Mouse (Mus musculus) forebrain, postnatal 0 days (tissue): ENCODE results near the gene Chmp4b. TPM values are rescaled to one million over a fixed set of nuclear protein-coding genes. Genes with fewer than 3 reads are reported as not detected.
A peak's percentile ranks its signal among the peaks of the same experiment; 100 is the strongest.

Experiments used
- ATAC-seq: fragments of 200-750 bp; cut with Nextera tagmentation; 2 replicates; pipeline ENCODE4 v1.8.0; 2017; ENCODE audit warnings: mild to moderate bottlenecking, moderate library complexity
- DNase-seq: peaks from one replicate; pipeline ENCODE4 v3.0.0-alpha.2; 2015
- H3K27ac ChIP-seq: fragments of 300-500 bp; sonication (generic); 2 replicates; pipeline ENCODE4 v1.5.1; 2014; ENCODE audit warnings: low read depth, mild to moderate bottlenecking, antibody characterized with exemption, low read length, moderate library complexity, mixed read lengths
- H3K27me3 ChIP-seq: fragments of 300-500 bp; sonication (generic); 2 replicates; pipeline ENCODE4 v1.6.1; 2014; ENCODE audit warnings: mild to moderate bottlenecking, low read length, mixed read lengths; ENCODE audit not compliant: insufficient read depth
- H3K36me3 ChIP-seq: fragments of 300-500 bp; sonication (generic); 2 replicates; pipeline ENCODE4 v1.6.1; 2014; ENCODE audit warnings: mild to moderate bottlenecking, moderate library complexity; ENCODE audit not compliant: insufficient read depth
- H3K4me1 ChIP-seq: fragments of 300-500 bp; sonication (generic); 2 replicates; pipeline ENCODE4 v1.6.1; 2014; ENCODE audit warnings: antibody characterized with exemption; ENCODE audit not compliant: insufficient read depth
- H3K4me2 ChIP-seq: fragments of 300-500 bp; sonication (generic); 2 replicates; pipeline ENCODE4 v1.6.1; 2014; ENCODE audit warnings: low read depth, mild to moderate bottlenecking, moderate library complexity
- H3K4me3 ChIP-seq: fragments of 300-500 bp; sonication (generic); 2 replicates; pipeline ENCODE4 v1.5.1; 2014; ENCODE audit warnings: low read depth, low read length, mixed read lengths
- H3K9ac ChIP-seq: fragments of 300-500 bp; sonication (generic); 2 replicates; pipeline ENCODE4 v1.6.1; 2014; ENCODE audit warnings: mild to moderate bottlenecking
- H3K9me3 ChIP-seq: fragments of 300-500 bp; sonication (generic); 2 replicates; pipeline ENCODE4 v1.6.1; 2016; ENCODE audit warnings: low read length
- CTCF ChIP-seq: sonication (generic); IDR thresholded peaks from 2 replicates; pipeline ENCODE4 v1.5.1; 2016; ENCODE audit warnings: antibody characterized with exemption, control low read depth, low read depth
- WGBS: fragments of 180-500 bp; shearing (Covaris S2); extraction: QIAGEN DNeasy Blood & Tissue Kit; methylation state at CpG from one replicate; pipeline ENCODE4 v1.1.7; 2014; 5-methylcytosine and 5-hydroxymethylcytosine counted together
- polyA plus RNA-seq: library from polyadenylated mRNA; unstranded; fragments of >200 nt; fragmentation: Nextera tagmentation; extraction: Ambion mirVana; gene quantifications from 2 replicates; pipeline ENCODE4 v1.2.1, GENCODE M21; 2015
- total RNA-seq: library from RNA; depleted of rRNA; stranded (reverse); fragments of >200 nt; gene quantifications from 2 replicates; pipeline ENCODE4 v1.2.3, GENCODE M21; 2014

Chmp4b gene
- total and polyA plus RNA-seq, 2 experiments from 2014 or later = 29.4 to 176 TPM

DNA sequence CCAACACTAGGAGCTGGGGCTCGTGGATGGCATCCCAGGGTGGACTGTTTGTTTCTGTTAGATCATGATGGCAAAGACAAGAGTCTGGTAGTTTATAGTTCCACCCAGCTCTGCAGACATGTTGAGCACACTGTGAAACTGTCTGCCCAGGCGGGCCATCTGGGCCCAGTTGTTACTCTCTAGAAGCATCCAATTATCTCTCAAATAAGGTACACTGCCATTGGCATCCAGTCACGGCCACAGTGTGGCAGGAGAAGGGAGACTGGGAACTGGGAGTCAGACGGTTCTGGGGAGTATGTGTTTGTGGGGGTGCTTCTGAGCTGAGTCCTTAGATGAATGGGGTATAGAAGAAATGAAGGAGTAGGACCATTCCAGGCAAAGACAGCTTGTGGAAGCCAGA, 18.6 kb downstream of the Chmp4b start:
- 58% methylated on average over 4 of the region's 4 CpGs for WGBS
- ATAC-seq (peak; percentile 51; the same call in 1 of the 2 replicates), DNase-seq (peak; percentile 35)
- H3K4me2 ChIP-seq = no peak overlapping the region
- no peaks in the 10 kb centered on the region for H3K9me3 ChIP-seq
- no peak overlapping the region for H3K9ac ChIP-seq
- no peak for TF ChIP-seq CTCF
- H3K27ac ChIP-seq = no peak overlapping the region
- peaks cover 4% of the 10 kb centered on the region; the same call in 1 of the 2 replicates for H3K4me1 ChIP-seq
- no peak overlapping the region for H3K4me3 ChIP-seq
- H3K36me3 ChIP-seq = peaks cover 3% of the 10 kb centered on the region; the same call in 1 of the 2 replicates
- H3K27me3 ChIP-seq = no peaks in the 10 kb centered on the region

DNA sequence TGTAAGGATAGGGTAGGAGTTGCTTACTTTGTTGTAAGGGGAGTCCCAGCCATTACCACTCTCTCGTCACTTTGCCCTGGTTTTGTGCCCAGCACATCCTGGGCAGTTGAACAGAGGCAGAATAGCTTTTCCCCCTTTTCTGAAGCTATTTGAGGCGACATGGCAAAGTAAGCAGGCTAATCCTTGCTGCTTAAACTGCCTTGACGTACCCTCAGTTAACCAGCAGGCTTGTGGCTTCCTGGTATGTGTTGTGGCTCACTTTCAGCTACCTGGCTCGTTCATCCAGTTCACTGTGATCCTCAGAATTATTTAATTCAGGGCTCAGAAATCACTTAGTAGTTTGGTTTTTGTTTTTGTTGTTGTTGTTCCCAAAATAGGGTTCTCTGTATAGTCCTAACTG, 19.2 kb downstream of the Chmp4b start:
- H3K9ac ChIP-seq = no peak overlapping the region
- no peak overlapping the region for H3K4me2 ChIP-seq
- no peaks in the 10 kb centered on the region for H3K27me3 ChIP-seq
- no peak overlapping the region for H3K4me3 ChIP-seq
- H3K9me3 ChIP-seq = no peaks in the 10 kb centered on the region
- peaks cover 4% of the 10 kb centered on the region; the same call in 1 of the 2 replicates for H3K4me1 ChIP-seq
- no peak overlapping the region for H3K27ac ChIP-seq
- peaks cover 3% of the 10 kb centered on the region; the same call in 1 of the 2 replicates for H3K36me3 ChIP-seq
- no peak for ATAC-seq
- DNase-seq = no peak
- WGBS = 73% methylated on average over 4 of the region's 4 CpGs
- TF ChIP-seq CTCF = no peak

DNA sequence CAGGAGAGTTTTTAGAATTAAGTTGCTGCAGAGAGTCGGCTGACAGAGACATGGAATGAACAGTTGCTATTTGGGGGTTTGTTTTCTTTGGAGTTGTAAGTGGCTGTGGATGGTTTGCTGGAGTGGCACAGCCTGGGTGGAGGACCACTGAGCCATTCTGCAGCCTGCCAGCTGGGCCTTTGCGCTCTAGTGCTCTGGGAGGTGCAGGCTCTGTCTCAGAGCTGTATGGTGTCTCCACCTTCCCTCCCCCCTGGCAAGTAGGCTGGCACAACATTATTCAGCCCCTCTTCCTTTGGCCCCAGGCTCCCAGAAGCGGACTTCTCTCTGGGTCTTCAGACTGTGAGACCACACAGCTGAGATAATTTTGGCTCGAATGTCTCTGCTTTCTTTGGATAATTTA, 22.5 kb downstream of the Chmp4b start:
- 56% methylated on average over 4 of the region's 4 CpGs for WGBS
- H3K36me3 ChIP-seq = peaks cover 3% of the 10 kb centered on the region; the same call in 1 of the 2 replicates
- H3K27ac ChIP-seq = no peak overlapping the region
- no peak overlapping the region for H3K9ac ChIP-seq
- no peaks in the 10 kb centered on the region for H3K27me3 ChIP-seq
- DNase-seq (no peak), ATAC-seq (no peak)
- no peak overlapping the region for H3K4me3 ChIP-seq
- no peak for TF ChIP-seq CTCF
- H3K4me1 ChIP-seq = peaks cover 12% of the 10 kb centered on the region
- no peaks in the 10 kb centered on the region for H3K9me3 ChIP-seq
- no peak overlapping the region for H3K4me2 ChIP-seq

DNA sequence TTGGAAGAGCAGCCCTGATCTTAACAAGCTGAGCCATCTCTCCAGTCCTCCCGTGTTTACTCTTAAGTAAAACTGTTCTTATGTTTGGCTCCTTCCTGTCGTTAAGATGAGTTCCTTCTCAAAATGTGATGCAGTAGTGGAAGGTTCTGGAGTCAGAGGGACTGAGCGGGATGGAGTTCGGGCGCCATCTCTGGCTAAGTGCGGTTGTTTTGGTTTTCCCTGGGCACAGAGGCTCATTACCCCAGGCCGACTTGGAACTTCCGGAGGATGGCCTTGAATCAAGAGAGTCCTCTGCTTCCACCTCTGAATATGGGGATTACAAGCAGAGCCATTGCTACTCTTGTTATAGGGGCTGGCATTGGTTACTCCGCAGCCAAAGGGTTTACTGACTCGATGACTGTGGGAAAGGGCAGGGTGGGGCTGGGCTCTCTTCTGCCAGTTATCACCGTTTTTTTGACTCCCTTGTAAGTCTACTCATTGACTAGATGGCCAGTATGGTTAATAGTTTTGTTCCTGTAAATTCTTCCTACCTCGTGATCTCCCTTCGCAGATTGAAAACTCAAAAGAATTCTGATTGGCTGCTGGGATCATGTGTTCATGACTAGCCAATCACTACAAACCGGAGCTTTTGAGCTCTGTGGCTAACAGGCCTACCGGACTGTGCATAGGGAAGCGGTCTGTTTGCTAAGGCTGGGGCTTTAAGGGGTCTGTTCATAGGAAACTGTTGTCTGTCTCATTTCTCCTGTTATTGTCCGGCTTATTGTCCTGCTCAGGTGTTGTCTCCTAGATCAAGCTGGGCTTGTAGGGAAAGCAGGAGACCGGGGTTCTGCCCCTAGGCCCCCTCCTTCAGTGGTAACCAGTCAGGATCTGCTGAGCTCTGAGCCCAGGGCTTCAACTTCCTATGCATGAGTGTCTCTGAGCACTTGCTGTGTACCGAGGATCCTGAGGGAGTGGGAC, 25.4 kb downstream of the Chmp4b start:
- Histone ChIP-seq H3K27ac (peak overlapping the region; percentile 86), H3K9ac (peak overlapping the region; percentile 19; the same call in 1 of the 2 replicates), H3K4me3 (no peak overlapping the region), H3K36me3 (no peaks in the 10 kb centered on the region), H3K9me3 (no peaks in the 10 kb centered on the region), H3K4me1 (peaks cover 8% of the 10 kb centered on the region), H3K27me3 (no peaks in the 10 kb centered on the region), H3K4me2 (peak overlapping the region; percentile 44)
- ATAC-seq (peak; percentile 81), DNase-seq (peak; percentile 68)
- TF ChIP-seq CTCF = no peak
- WGBS = 53% methylated on average over 19 of the region's 19 CpGs

DNA sequence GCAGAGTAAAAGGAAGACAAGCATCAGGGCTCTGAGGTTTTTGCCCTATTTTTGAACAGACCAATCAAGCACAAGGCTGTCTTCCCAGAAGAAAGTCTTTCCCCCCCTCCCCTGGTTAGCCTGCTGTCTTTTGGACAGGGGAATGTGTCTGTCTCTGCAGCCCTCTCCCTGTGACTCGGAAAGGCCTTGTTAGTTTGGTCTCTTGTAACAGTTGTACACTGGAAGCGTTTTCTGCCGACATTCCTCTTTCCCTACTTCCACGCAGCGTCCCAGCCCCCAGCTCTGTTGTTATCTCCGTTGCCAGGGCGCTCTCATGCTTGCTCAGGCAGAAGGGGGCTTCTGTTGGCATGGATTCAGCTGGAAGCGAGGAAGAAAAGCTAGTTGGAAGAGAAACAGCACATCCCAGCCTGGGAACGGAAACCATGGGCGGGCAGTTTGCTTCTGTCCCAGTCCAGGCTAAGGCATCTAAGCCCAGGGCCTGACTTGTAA, 26.2 kb downstream of the Chmp4b start:
- peaks cover 8% of the 10 kb centered on the region for H3K4me1 ChIP-seq
- WGBS = 2% methylated on average over 10 of the region's 10 CpGs

DNA sequence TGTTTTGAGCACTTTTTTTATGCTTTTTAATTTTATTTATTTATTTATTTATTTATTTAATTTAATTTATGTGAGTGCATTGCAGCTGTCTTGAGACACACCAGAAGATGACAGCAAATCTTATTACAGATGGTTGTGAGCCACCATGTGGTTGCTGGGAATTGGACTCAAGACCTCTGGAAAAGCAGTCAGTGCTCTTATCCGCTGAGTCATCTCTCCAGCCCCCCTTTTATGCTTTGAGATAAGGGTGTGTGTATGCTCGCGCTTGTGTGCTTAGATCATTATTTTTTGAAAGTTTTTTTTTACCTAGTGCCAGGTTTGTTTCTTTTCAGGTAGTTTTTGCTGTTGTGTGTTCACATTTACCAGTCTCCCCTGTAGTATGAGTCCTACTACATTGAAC, 27.5 kb downstream of the Chmp4b start:
- Histone ChIP-seq H3K36me3 (no peaks in the 10 kb centered on the region), H3K9ac (no peak overlapping the region), H3K27me3 (no peaks in the 10 kb centered on the region), H3K4me3 (no peak overlapping the region), H3K4me1 (peaks cover 13% of the 10 kb centered on the region), H3K9me3 (no peaks in the 10 kb centered on the region), H3K27ac (no peak overlapping the region), H3K4me2 (no peak overlapping the region)
- DNase-seq (no peak), ATAC-seq (no peak)
- 85% methylated on average over 3 of the region's 3 CpGs for WGBS
- TF ChIP-seq CTCF = no peak

More for the DNA sequence above, 26.2 kb downstream of the Chmp4b start:
- Histone ChIP-seq H3K36me3 (no peaks in the 10 kb centered on the region), H3K9me3 (no peaks in the 10 kb centered on the region), H3K27me3 (no peaks in the 10 kb centered on the region), H3K4me3 (peak overlapping the region; percentile 11; the same call in 1 of the 2 replicates), H3K27ac (peak overlapping the region; percentile 86), H3K4me2 (peak overlapping the region; percentile 44), H3K9ac (peak overlapping the region; percentile 19; the same call in 1 of the 2 replicates)
- DNase-seq (peak; percentile 96), ATAC-seq (peak; percentile 88)
- TF ChIP-seq CTCF = no peak

DNA sequence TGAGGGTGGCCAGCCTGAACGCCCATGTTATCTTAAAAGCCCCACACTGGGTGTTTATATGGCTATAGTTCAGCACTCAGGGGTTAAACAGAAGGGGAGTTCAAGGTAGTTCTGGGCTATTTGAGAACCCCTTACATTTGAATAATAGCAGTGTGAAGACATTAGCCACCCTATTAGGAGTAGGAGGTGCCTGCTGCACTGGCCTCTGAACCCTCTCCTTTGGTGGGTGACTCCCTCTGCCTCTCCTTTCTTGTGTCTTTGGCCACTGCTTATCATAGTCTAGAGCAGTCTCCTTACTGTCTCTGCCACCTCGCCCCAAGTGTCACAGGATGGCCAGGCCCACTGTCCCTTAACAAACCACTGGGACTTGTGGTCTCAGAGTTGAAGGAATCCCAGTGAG, 28.8 kb downstream of the Chmp4b start:
- Histone ChIP-seq H3K27ac (no peak overlapping the region), H3K27me3 (no peaks in the 10 kb centered on the region), H3K36me3 (no peaks in the 10 kb centered on the region; the same call in 1 of the 2 replicates), H3K4me3 (no peak overlapping the region), H3K9ac (no peak overlapping the region), H3K9me3 (no peaks in the 10 kb centered on the region), H3K4me2 (no peak overlapping the region), H3K4me1 (peaks cover 13% of the 10 kb centered on the region)
- TF ChIP-seq CTCF = no peak
- ATAC-seq (no peak), DNase-seq (no peak)
- WGBS = 83% methylated on average over 2 of the region's 2 CpGs
